Mouse (Mus musculus) limb, embryonic 14.5 days (tissue): ENCODE data around the gene Celf2. TPM values are rescaled to one million over a fixed set of nuclear protein-coding genes. Genes with fewer than 3 reads are reported as not detected.

Experiments
- ATAC-seq: fragments of 200-750 bp; cut with Nextera tagmentation; 2 replicates; pipeline ENCODE4 v1.8.0; 2017; ENCODE audit warnings: low read depth, moderate number of reproducible peaks, moderate TSS enrichment; ENCODE audit not compliant: low FRiP score
- DNase-seq: peaks from one replicate; pipeline ENCODE4 v3.0.0-alpha.2; 2015; ENCODE audit warnings: low spot score
- H3K27ac ChIP-seq: fragments of 300-500 bp; sonication (generic); replicated peaks from 2 replicates; pipeline ENCODE4 v1.5.1; 2014; ENCODE audit warnings: low read depth, mild to moderate bottlenecking, low read length, moderate library complexity, mixed read lengths
- H3K27me3 ChIP-seq: fragments of 300-500 bp; sonication (generic); 2 replicates; pipeline ENCODE4 v1.6.1; 2014; ENCODE audit warnings: low read length, mixed read lengths; ENCODE audit not compliant: control insufficient read depth, insufficient read depth
- H3K36me3 ChIP-seq: fragments of 300-500 bp; sonication (generic); 2 replicates; pipeline ENCODE4 v1.6.1; 2014; ENCODE audit warnings: mild to moderate bottlenecking, low read length, moderate library complexity, mixed read lengths; ENCODE audit not compliant: control insufficient read depth, insufficient read depth
- H3K4me1 ChIP-seq: fragments of 300-500 bp; sonication (generic); 2 replicates; pipeline ENCODE4 v1.6.1; 2014; ENCODE audit warnings: antibody characterized with exemption, low read length, mixed read lengths; ENCODE audit not compliant: control insufficient read depth, insufficient read depth
- H3K4me2 ChIP-seq: fragments of 300-500 bp; sonication (generic); replicated peaks from 2 replicates; pipeline ENCODE4 v1.6.1; 2014; ENCODE audit warnings: low read depth, mild to moderate bottlenecking, low read length, moderate library complexity; ENCODE audit not compliant: severe bottlenecking
- H3K4me3 ChIP-seq: fragments of 300-500 bp; sonication (generic); replicated peaks from 2 replicates; pipeline ENCODE4 v1.5.1; 2014; ENCODE audit warnings: low read length
- H3K9ac ChIP-seq: fragments of 300-500 bp; sonication (generic); 2 replicates; pipeline ENCODE4 v1.6.1; 2014; ENCODE audit warnings: mild to moderate bottlenecking, low read depth, low read length, moderate library complexity; ENCODE audit not compliant: severe bottlenecking
- H3K9me3 ChIP-seq: fragments of 300-500 bp; sonication (generic); 2 replicates; pipeline ENCODE4 v1.6.1; 2016; ENCODE audit warnings: low read length; ENCODE audit not compliant: control insufficient read depth
- POLR2A ChIP-seq: fragments of 200-500 bp; IDR thresholded peaks from 2 replicates; pipeline ENCODE4 v1.8.0; 2012; ENCODE audit warnings: inconsistent platforms, mild to moderate bottlenecking, moderate library complexity, borderline replicate concordance; ENCODE audit not compliant: insufficient read depth, insufficient read length; ENCODE audit errors: extremely low read depth
- WGBS: fragments of 180-500 bp; shearing (Covaris S2); extraction: QIAGEN DNeasy Blood & Tissue Kit; methylation state at CpG from one replicate; pipeline ENCODE4 v1.1.7; 2014; 5-methylcytosine and 5-hydroxymethylcytosine counted together
- polyA plus RNA-seq, 2 experiments: library from polyadenylated mRNA; depleted of rRNA in 1 of 2; stranded (reverse) in 1 of 2; unstranded in 1 of 2; fragments of >200 nt; fragmentation: Nextera tagmentation in 1 of 2; extraction: Ambion mirVana in 1 of 2; gene quantifications; 2 replicates each; pipeline versions ENCODE4 v1.2.1 to v1.2.3; 2012 to 2014

The Celf2 gene
- polyA plus RNA-seq, 2 experiments: 55.3 to 75.1 TPM

DNA sequence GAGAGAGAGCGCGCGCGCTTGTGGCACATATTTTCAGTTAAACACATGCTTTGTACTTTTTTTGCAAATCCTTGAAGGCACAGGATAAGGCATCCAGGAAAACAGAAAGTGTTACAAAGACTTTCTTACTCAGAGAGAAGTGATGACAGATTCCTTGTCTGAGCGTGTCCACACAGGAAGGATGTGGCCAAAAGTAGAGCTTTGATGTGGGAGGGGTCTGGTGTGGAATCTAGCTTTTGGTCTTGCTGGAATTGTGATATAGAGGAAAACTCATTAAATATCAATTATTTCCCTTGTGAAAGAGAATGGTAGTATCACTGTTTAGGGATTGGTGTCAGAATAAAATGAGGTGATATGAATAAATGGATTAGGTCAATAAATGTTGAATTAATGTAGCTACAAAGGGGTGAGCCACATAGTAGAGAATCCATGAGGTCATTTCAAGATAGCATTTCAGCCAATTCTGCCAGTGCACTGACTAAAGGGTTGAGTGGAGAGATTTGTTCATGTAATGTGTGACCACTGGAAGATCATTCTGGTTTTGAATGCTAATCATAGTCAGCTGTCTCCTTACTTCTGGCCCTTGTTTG is 25.3 kb upstream of the Celf2 start:
- no peak for DNase-seq
- Histone ChIP-seq H3K27me3 (no peaks in the 10 kb centered on the region), H3K4me1 (0 out of 2 replicates have a peak, but pooled peaks cover 4% of the 10 kb centered on the region), H3K9ac (no peak overlapping the region), H3K9me3 (no peaks in the 10 kb centered on the region), H3K4me2 (no peak overlapping the region), H3K4me3 (no peak overlapping the region), H3K36me3 (no peaks in the 10 kb centered on the region), H3K27ac (no peak overlapping the region)
- WGBS: 87% methylated on average over 5 of the region's 5 CpGs
- TF ChIP-seq POLR2A: no peak
- no peak for ATAC-seq

GRCm38 (mm10) chr2:7534195-7534594 is 24.8 kb upstream of the Celf2 start:
- no peaks in the 10 kb centered on the region for H3K27me3 ChIP-seq
- 65% methylated on average over 2 of the region's 2 CpGs for WGBS
- no peak for TF ChIP-seq POLR2A

GRCm38 (mm10) chr2:7531185-7531960 is 22.0 kb upstream of the Celf2 start:
- Histone ChIP-seq H3K36me3 (no peaks in the 10 kb centered on the region), H3K4me3 (no peak overlapping the region), H3K4me1 (0 out of 2 replicates have a peak, but pooled peaks cover 4% of the 10 kb centered on the region), H3K27ac (no peak overlapping the region), H3K4me2 (no peak overlapping the region), H3K9ac (no peak overlapping the region), H3K9me3 (no peaks in the 10 kb centered on the region), H3K27me3 (no peaks in the 10 kb centered on the region)
- WGBS: 33% methylated on average over 6 of the region's 6 CpGs
- TF ChIP-seq POLR2A: no peak
- no peak for ATAC-seq
- peak; percentile 25 for DNase-seq

More at GRCm38 (mm10) chr2:7534195-7534594, 24.8 kb upstream of the Celf2 start:
- no peaks in the 10 kb centered on the region for H3K36me3 ChIP-seq
- no peak for ATAC-seq
- H3K27ac ChIP-seq: no peak overlapping the region
- 0 out of 2 replicates have a peak, but pooled peaks cover 4% of the 10 kb centered on the region for H3K4me1 ChIP-seq
- H3K4me2 ChIP-seq: no peak overlapping the region
- no peak overlapping the region for H3K9ac ChIP-seq
- DNase-seq: no peak
- H3K9me3 ChIP-seq: no peaks in the 10 kb centered on the region
- H3K4me3 ChIP-seq: no peak overlapping the region

DNA sequence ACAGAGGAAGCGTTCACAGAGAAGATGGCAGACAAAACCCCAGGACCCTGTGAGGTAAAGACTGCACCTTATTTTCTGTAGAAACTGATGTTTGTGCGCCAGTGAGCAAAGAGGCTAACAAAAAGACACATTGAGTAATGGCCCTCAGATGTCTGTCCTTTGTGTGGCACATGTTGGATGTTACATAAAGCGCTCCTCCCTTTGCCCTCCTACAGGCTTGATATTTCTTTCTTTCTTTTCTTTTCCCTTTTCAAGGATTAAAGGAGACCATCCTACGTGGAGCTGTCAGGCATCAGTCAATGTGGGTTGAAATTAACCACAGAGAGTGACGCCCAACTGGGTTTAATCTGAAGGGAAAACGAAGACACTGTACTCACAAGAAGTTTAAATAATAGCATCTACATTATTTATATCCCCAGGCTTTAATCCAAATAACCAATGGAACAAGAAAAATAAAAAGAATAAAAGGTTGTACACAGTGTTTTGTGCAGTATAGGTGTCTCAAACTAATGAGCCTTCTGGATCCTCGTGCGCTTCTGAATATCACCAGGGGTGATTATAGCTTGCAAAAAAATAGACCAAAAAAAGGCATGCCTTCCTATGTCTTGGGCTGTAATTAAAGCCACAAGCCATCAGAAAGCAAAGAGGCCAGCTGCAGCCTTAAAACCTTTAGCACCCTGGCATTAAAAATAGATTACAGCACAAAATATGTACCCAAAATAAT is 21.3 kb upstream of the Celf2 start:
- H3K9me3 ChIP-seq: no peaks in the 10 kb centered on the region
- ATAC-seq (no peak), DNase-seq (no peak)
- no peaks in the 10 kb centered on the region for H3K27me3 ChIP-seq
- no peak overlapping the region for H3K4me3 ChIP-seq
- no peak overlapping the region for H3K27ac ChIP-seq
- 0 out of 2 replicates have a peak, but pooled peaks cover 4% of the 10 kb centered on the region for H3K4me1 ChIP-seq
- TF ChIP-seq POLR2A: no peak
- no peak overlapping the region for H3K4me2 ChIP-seq
- H3K36me3 ChIP-seq: no peaks in the 10 kb centered on the region
- no peak overlapping the region for H3K9ac ChIP-seq
- 47% methylated on average over 8 of the region's 8 CpGs for WGBS

GRCm38 (mm10) chr2:7529637-7530036 is 20.3 kb upstream of the Celf2 start:
- Histone ChIP-seq H3K9me3 (no peaks in the 10 kb centered on the region), H3K4me1 (0 out of 2 replicates have a peak, but pooled peaks cover 4% of the 10 kb centered on the region), H3K4me2 (no peak overlapping the region), H3K4me3 (no peak overlapping the region), H3K9ac (no peak overlapping the region), H3K36me3 (no peaks in the 10 kb centered on the region), H3K27me3 (no peaks in the 10 kb centered on the region), H3K27ac (no peak overlapping the region)
- no peak for TF ChIP-seq POLR2A
- DNase-seq (peak; percentile 25), ATAC-seq (no peak)
- 60% methylated on average over 5 of the region's 5 CpGs for WGBS
